Mouse (Mus musculus) CH12.LX (cell line): ENCODE results near the gene Dcun1d5. TPM values are rescaled to one million over a fixed set of nuclear protein-coding genes. Genes with fewer than 3 reads are reported as not detected.

Source experiments
- DNase-seq: peaks from one replicate; pipeline ENCODE4 v3.0.0-alpha.2; 2013; ENCODE audit errors: extremely low read depth
- H3K27ac ChIP-seq: 2 replicates; pipeline ENCODE4 v1.5.1; 2012; ENCODE audit warnings: low read depth, mild to moderate bottlenecking, control low read depth, moderate library complexity; ENCODE audit not compliant: insufficient read depth
- H3K27me3 ChIP-seq: replicated peaks from 2 replicates; pipeline ENCODE3; 2012; ENCODE audit warnings: inconsistent platforms
- H3K36me3 ChIP-seq, 2 experiments: replicated peaks in 1 of 2; 2 replicates each; pipeline versions ENCODE3 to v1.6.1; 2012; ENCODE audit warnings: inconsistent platforms in 1 of 2, low read length in 1 of 2, mild to moderate bottlenecking in 1 of 2, mixed read lengths in 1 of 2, moderate library complexity in 1 of 2; ENCODE audit not compliant: control insufficient read depth in 1 of 2, insufficient read depth in 1 of 2
- H3K4me1 ChIP-seq, 2 experiments: 2 replicates each; pipeline ENCODE4 v1.6.1; 2012; ENCODE audit warnings: inconsistent platforms in 1 of 2, moderate library complexity in 1 of 2; ENCODE audit not compliant: insufficient read depth in 2 of 2, control insufficient read depth in 1 of 2
- H3K4me2 ChIP-seq: 2 replicates; pipeline ENCODE4 v1.6.1; 2012; ENCODE audit warnings: low read depth, mild to moderate bottlenecking, control low read depth; ENCODE audit not compliant: poor library complexity, insufficient read depth, severe bottlenecking
- H3K4me3 ChIP-seq, 3 experiments: fragments of 150-350 bp in 1 of 3; sonication (generic) in 1 of 3; replicated peaks in 1 of 3; 2 replicates each; pipeline versions ENCODE3 to v1.5.1; 2011 to 2012; ENCODE audit warnings: low read depth in 2 of 3, low read length in 2 of 3, mild to moderate bottlenecking in 2 of 3, moderate library complexity in 2 of 3, control low read depth in 1 of 3, improper control_type of control experiment in 1 of 3, inconsistent platforms in 1 of 3, mixed read lengths in 1 of 3; ENCODE audit not compliant: poor library complexity in 1 of 3
- H3K79me2 ChIP-seq: replicated peaks from 2 replicates; pipeline ENCODE4 v1.6.1; 2012; ENCODE audit warnings: mild to moderate bottlenecking, moderate library complexity; ENCODE audit not compliant: control insufficient read depth, poor library complexity, insufficient read depth, severe bottlenecking; ENCODE audit errors: extremely low read depth
- H3K9ac ChIP-seq: 2 replicates; pipeline ENCODE4 v1.6.1; 2012; ENCODE audit warnings: low read depth, mild to moderate bottlenecking, control low read depth, moderate library complexity; ENCODE audit not compliant: insufficient read depth
- H3K9me3 ChIP-seq: replicated peaks from 2 replicates; pipeline ENCODE3; 2012; ENCODE audit warnings: low read length, inconsistent platforms, mixed read lengths
- CTCF ChIP-seq, 2 experiments: IDR thresholded peaks in 1 of 2; conservative IDR thresholded peaks in 1 of 2; 2 replicates each; pipeline ENCODE4 v1.5.1; 2011 to 2012; ENCODE audit warnings: low read depth in 2 of 2, low read length in 2 of 2, improper control_type of control experiment in 1 of 2, inconsistent platforms in 1 of 2, mild to moderate bottlenecking in 1 of 2, moderate library complexity in 1 of 2
- ELF1 ChIP-seq: IDR thresholded peaks from 2 replicates; pipeline ENCODE4 v1.6.1; 2014; ENCODE audit warnings: low read depth, mild to moderate bottlenecking, inconsistent platforms, low read length, improper control_type of control experiment
- ETS1 ChIP-seq: conservative IDR thresholded peaks from 2 replicates; pipeline ENCODE4 v1.6.1; 2012; ENCODE audit warnings: low read depth, mild to moderate bottlenecking, inconsistent platforms, low read length, improper control_type of control experiment, moderate library complexity
- GABPA ChIP-seq: IDR thresholded peaks from 2 replicates; pipeline ENCODE4 v1.6.1; 2012; ENCODE audit warnings: low read depth, low read length, improper control_type of control experiment, inconsistent platforms; ENCODE audit not compliant: insufficient replicate concordance
- MAFK ChIP-seq: IDR thresholded peaks from 2 replicates; pipeline ENCODE4 v1.6.1; 2011; ENCODE audit warnings: low read length, improper control_type of control experiment; ENCODE audit not compliant: insufficient replicate concordance
- MAX ChIP-seq: IDR thresholded peaks from 2 replicates; pipeline ENCODE4 v1.6.1; 2011; ENCODE audit warnings: low read length, improper control_type of control experiment
- MAZ ChIP-seq: IDR thresholded peaks from 2 replicates; pipeline ENCODE4 v1.6.1; 2012; ENCODE audit warnings: low read depth, mild to moderate bottlenecking, inconsistent platforms, low read length, improper control_type of control experiment, moderate library complexity
- MYC ChIP-seq: IDR thresholded peaks from 2 replicates; pipeline ENCODE4 v1.6.1; 2011; ENCODE audit warnings: low read depth, mild to moderate bottlenecking, improper control_type of control experiment, low read length
- NRF1 ChIP-seq: IDR thresholded peaks from 2 replicates; pipeline ENCODE4 v1.6.1; 2014; ENCODE audit warnings: low read depth, mild to moderate bottlenecking, inconsistent platforms, low read length, improper control_type of control experiment, moderate library complexity
- PAX5 ChIP-seq: IDR thresholded peaks from 2 replicates; pipeline ENCODE4 v1.6.1; 2012; ENCODE audit warnings: low read length, inconsistent platforms, mixed read lengths
- POLR2A ChIP-seq: IDR thresholded peaks from 2 replicates; pipeline ENCODE4 v1.6.1; 2011; ENCODE audit warnings: low read depth, mild to moderate bottlenecking, improper control_type of control experiment, low read length
- POLR2AphosphoS2 ChIP-seq: IDR thresholded peaks from 2 replicates; pipeline ENCODE4 v1.6.1; 2011; ENCODE audit warnings: low read depth, low read length, improper control_type of control experiment
- RCOR1 ChIP-seq: conservative IDR thresholded peaks from 2 replicates; pipeline ENCODE4 v1.6.1; 2012; ENCODE audit warnings: low read depth, mild to moderate bottlenecking, inconsistent platforms, low read length, improper control_type of control experiment
- TCF12 ChIP-seq: IDR thresholded peaks from 2 replicates; pipeline ENCODE4 v1.6.1; 2014; ENCODE audit warnings: low read depth, mild to moderate bottlenecking, inconsistent platforms, low read length, improper control_type of control experiment
- UBTF ChIP-seq: IDR thresholded peaks from 2 replicates; pipeline ENCODE4 v1.6.1; 2012; ENCODE audit warnings: low read depth, mild to moderate bottlenecking, inconsistent platforms, low read length, improper control_type of control experiment, moderate library complexity
- USF1 ChIP-seq: IDR thresholded peaks from 2 replicates; pipeline ENCODE4 v1.6.1; 2014; ENCODE audit warnings: low read depth, mild to moderate bottlenecking, inconsistent platforms, low read length, improper control_type of control experiment
- ZC3H11A ChIP-seq: IDR thresholded peaks from 2 replicates; pipeline ENCODE4 v1.6.1; 2012; ENCODE audit warnings: low read depth, mild to moderate bottlenecking, inconsistent platforms, low read length, improper control_type of control experiment
- ZMIZ1 ChIP-seq: IDR thresholded peaks from 2 replicates; pipeline ENCODE4 v1.6.1; 2012; ENCODE audit warnings: low read depth, mild to moderate bottlenecking, inconsistent platforms, low read length, improper control_type of control experiment
- dilution Hi-C: fragments of 300-500 bp; cut with MboI; formaldehyde crosslinking; loops from 2 replicates; pipeline ENCODE4 v1.14.3; 2020; ENCODE audit warnings: low sequenced_read_pairs; ENCODE audit not compliant: extremely low pct_unique_long_range_greater_than_20kb, extremely low pct_ligation_motif_present
- in situ Hi-C: fragments of 300-500 bp; cut with MboI; formaldehyde crosslinking; loops from 3 replicates; pipeline ENCODE4 v1.14.3; 2019; ENCODE audit warnings: low sequenced_read_pairs, low pct_ligation_motif_present, low pct_unique_long_range_greater_than_20kb, mixed read lengths
- polyA plus RNA-seq: library from polyadenylated mRNA; unstranded; fragments of >175 nt; gene quantifications from 2 replicates; pipeline ENCODE4 v1.2.1, GENCODE M21; 2012; ENCODE audit warnings: low read depth; ENCODE audit not compliant: insufficient read length
- total RNA-seq, 2 experiments: library from RNA; depleted of rRNA; stranded (reverse); fragments of 300-350 nt in 1 of 2; fragments of >200 nt in 1 of 2; gene quantifications; 2 replicates each; pipeline ENCODE4 v1.2.3; 2012 to 2014

Gene Dcun1d5
- total and polyA plus RNA-seq, 3 experiments, result 72.6 to 251 (median 246) TPM

GRCm38 (mm10) chr9:7167339-7167998 lies 16.9 kb upstream of the Dcun1d5 start:
- Histone ChIP-seq H3K4me2 (no peak overlapping the region), H3K27ac (no peak overlapping the region), H3K4me3 (no peak overlapping the region), H3K36me3 (peaks cover 6 to 37% of the 10 kb centered on the region in 2 experiments), H3K9ac (no peak overlapping the region), H3K9me3 (no peaks in the 10 kb centered on the region), H3K27me3 (no peaks in the 10 kb centered on the region), H3K79me2 (no peaks in the 10 kb centered on the region), H3K4me1 (no peaks in the 10 kb centered on the region)
- TF ChIP-seq CTCF (conservative IDR thresholded peaks at IDR 0.05 in 1 of 2, IDR thresholded peaks at IDR 0.05 in 1 of 2; ENCODE audit: low read depth in 2 of 2, low read length in 2 of 2) (no peak), ETS1 (no peak), TCF12 (no peak), MYC (no peak), GABPA (no peak), ELF1 (no peak), PAX5 (no peak), MAZ (no peak), POLR2AphosphoS2 (no peak), MAX (no peak), NRF1 (no peak), RCOR1 (no peak), ZMIZ1 (no peak)
- in situ Hi-C loops (no loop called here), dilution Hi-C loops (no loop called here)
- DNase-seq, result no peak

GRCm38 (mm10) chr9:7173756-7174155 lies 10.6 kb upstream of the Dcun1d5 start:
- H3K27ac ChIP-seq, result no peak overlapping the region
- in situ Hi-C loops, result no loop called here
- H3K36me3 ChIP-seq, result peaks cover 0 to 21% of the 10 kb centered on the region in 2 experiments
- H3K9me3 ChIP-seq, result no peaks in the 10 kb centered on the region
- H3K27me3 ChIP-seq, result no peaks in the 10 kb centered on the region
- DNase-seq, result no peak
- dilution Hi-C loops, result no loop called here
- no peak overlapping the region for H3K9ac ChIP-seq
- TF ChIP-seq POLR2A (no peak), UBTF (no peak), ZC3H11A (no peak), USF1 (no peak), MAFK (no peak)
- peaks cover 0 to 12% of the 10 kb centered on the region in 2 experiments; a peak in 2 of 4 replicates for H3K4me1 ChIP-seq
- H3K4me3 ChIP-seq, result no peak overlapping the region
- no peaks in the 10 kb centered on the region for H3K79me2 ChIP-seq
- no peak overlapping the region for H3K4me2 ChIP-seq
